Mouse (Mus musculus): ENCODE data around the gene Raly. TPM values are rescaled to one million over a fixed set of nuclear protein-coding genes. Genes with fewer than 3 reads are reported as not detected.

The Raly gene
- polyA plus RNA-seq, 2 experiments, result 65.0 to 385 TPM

- Histone ChIP-seq H3K9me3 (ENCODE audit: control insufficient read depth, low read length) (no peaks in the 10 kb centered on the region), H3K27ac (replicated peaks; ENCODE audit: low read depth, low read length) (no peak overlapping the region), H3K27me3 (ENCODE audit: control insufficient read depth, insufficient read depth, low read length) (no peaks in the 10 kb centered on the region), H3K9ac (ENCODE audit: low read depth, low read length, severe bottlenecking) (no peak overlapping the region), H3K4me3 (replicated peaks; ENCODE audit: low read length) (no peak overlapping the region), H3K36me3 (ENCODE audit: control insufficient read depth, insufficient read depth, low read length) (no peaks in the 10 kb centered on the region), H3K4me1 (ENCODE audit: control insufficient read depth, insufficient read depth, low read length) (0 out of 2 replicates have a peak, but pooled peaks cover 5% of the 10 kb centered on the region), H3K4me2 (replicated peaks; ENCODE audit: low read depth, low read length, severe bottlenecking) (no peak overlapping the region)
- no peak for TF ChIP-seq POLR2A (IDR thresholded peaks at IDR 0.05; ENCODE audit: borderline replicate concordance, extremely low read depth, insufficient read depth, insufficient read length)
- ATAC-seq (ENCODE audit: low FRiP score, low read depth) (no peak), DNase-seq (ENCODE audit: low spot score) (no peak)
- WGBS, result 69% methylated on average over 16 of the region's 17 CpGs
These were observed 7.8 kb upstream of the Raly start for GRCm38 (mm10) chr2:154782856-154783650.

GRCm38 (mm10) chr2:154785284-154785683 lies 5.6 kb upstream of the Raly start:
- Histone ChIP-seq H3K4me3 (replicated peaks; ENCODE audit: low read length) (no peak overlapping the region), H3K9ac (ENCODE audit: low read depth, low read length, severe bottlenecking) (no peak overlapping the region), H3K36me3 (ENCODE audit: control insufficient read depth, insufficient read depth, low read length) (no peaks in the 10 kb centered on the region), H3K27me3 (ENCODE audit: control insufficient read depth, insufficient read depth, low read length) (no peaks in the 10 kb centered on the region), H3K27ac (replicated peaks; ENCODE audit: low read depth, low read length) (no peak overlapping the region), H3K4me1 (ENCODE audit: control insufficient read depth, insufficient read depth, low read length) (peaks cover 10% of the 10 kb centered on the region; the same call in 1 of the 2 replicates), H3K4me2 (replicated peaks; ENCODE audit: low read depth, low read length, severe bottlenecking) (no peak overlapping the region), H3K9me3 (ENCODE audit: control insufficient read depth, low read length) (no peaks in the 10 kb centered on the region)
- DNase-seq (ENCODE audit: low spot score) (no peak), ATAC-seq (ENCODE audit: low FRiP score, low read depth) (no peak)
- WGBS, result 81% methylated on average over 3 of the region's 3 CpGs
- TF ChIP-seq POLR2A (IDR thresholded peaks at IDR 0.05; ENCODE audit: borderline replicate concordance, extremely low read depth, insufficient read depth, insufficient read length), result no peak

GRCm38 (mm10) chr2:154786187-154786586 lies 4.7 kb upstream of the Raly start:
- DNase-seq (ENCODE audit: low spot score) (no peak), ATAC-seq (ENCODE audit: low FRiP score, low read depth) (no peak)
- no peak overlapping the region for H3K9ac ChIP-seq (ENCODE audit: low read depth, low read length, severe bottlenecking)
- TF ChIP-seq POLR2A (IDR thresholded peaks at IDR 0.05; ENCODE audit: borderline replicate concordance, extremely low read depth, insufficient read depth, insufficient read length), result no peak
- H3K27ac ChIP-seq (replicated peaks; ENCODE audit: low read depth, low read length), result no peak overlapping the region
- 42% methylated on average over 3 of the region's 3 CpGs for WGBS
- no peaks in the 10 kb centered on the region for H3K36me3 ChIP-seq (ENCODE audit: control insufficient read depth, insufficient read depth, low read length)
- no peaks in the 10 kb centered on the region for H3K27me3 ChIP-seq (ENCODE audit: control insufficient read depth, insufficient read depth, low read length)
- no peak overlapping the region for H3K4me3 ChIP-seq (replicated peaks; ENCODE audit: low read length)
- H3K4me2 ChIP-seq (replicated peaks; ENCODE audit: low read depth, low read length, severe bottlenecking), result no peak overlapping the region
- peaks cover 10% of the 10 kb centered on the region; the same call in 1 of the 2 replicates for H3K4me1 ChIP-seq (ENCODE audit: control insufficient read depth, insufficient read depth, low read length)
- no peaks in the 10 kb centered on the region for H3K9me3 ChIP-seq (ENCODE audit: control insufficient read depth, low read length)

GRCm38 (mm10) chr2:154786776-154787175 lies 4.1 kb upstream of the Raly start:
- peaks cover 10% of the 10 kb centered on the region; the same call in 1 of the 2 replicates for H3K4me1 ChIP-seq (ENCODE audit: control insufficient read depth, insufficient read depth, low read length)
- no peak overlapping the region for H3K27ac ChIP-seq (replicated peaks; ENCODE audit: low read depth, low read length)
- 77% methylated on average over 11 of the region's 11 CpGs for WGBS
- H3K9ac ChIP-seq (ENCODE audit: low read depth, low read length, severe bottlenecking), result no peak overlapping the region
- TF ChIP-seq POLR2A (IDR thresholded peaks at IDR 0.05; ENCODE audit: borderline replicate concordance, extremely low read depth, insufficient read depth, insufficient read length), result no peak
- H3K27me3 ChIP-seq (ENCODE audit: control insufficient read depth, insufficient read depth, low read length), result no peaks in the 10 kb centered on the region
- H3K36me3 ChIP-seq (ENCODE audit: control insufficient read depth, insufficient read depth, low read length), result no peaks in the 10 kb centered on the region
- DNase-seq (ENCODE audit: low spot score) (no peak), ATAC-seq (ENCODE audit: low FRiP score, low read depth) (no peak)
- H3K9me3 ChIP-seq (ENCODE audit: control insufficient read depth, low read length), result no peaks in the 10 kb centered on the region
- H3K4me3 ChIP-seq (replicated peaks; ENCODE audit: low read length), result no peak overlapping the region
- no peak overlapping the region for H3K4me2 ChIP-seq (replicated peaks; ENCODE audit: low read depth, low read length, severe bottlenecking)

GRCm38 (mm10) chr2:154789381-154789780 lies 1.5 kb upstream of the Raly start:
- DNase-seq (ENCODE audit: low spot score) (no peak), ATAC-seq (ENCODE audit: low FRiP score, low read depth) (no peak)
- H3K36me3 ChIP-seq (ENCODE audit: control insufficient read depth, insufficient read depth, low read length), result no peaks in the 10 kb centered on the region
- no peak overlapping the region for H3K9ac ChIP-seq (ENCODE audit: low read depth, low read length, severe bottlenecking)
- no peak overlapping the region for H3K27ac ChIP-seq (replicated peaks; ENCODE audit: low read depth, low read length)
- H3K9me3 ChIP-seq (ENCODE audit: control insufficient read depth, low read length), result no peaks in the 10 kb centered on the region
- no peak overlapping the region for H3K4me3 ChIP-seq (replicated peaks; ENCODE audit: low read length)
- H3K4me1 ChIP-seq (ENCODE audit: control insufficient read depth, insufficient read depth, low read length), result peaks cover 30% of the 10 kb centered on the region
- TF ChIP-seq POLR2A (IDR thresholded peaks at IDR 0.05; ENCODE audit: borderline replicate concordance, extremely low read depth, insufficient read depth, insufficient read length), result no peak
- H3K4me2 ChIP-seq (replicated peaks; ENCODE audit: low read depth, low read length, severe bottlenecking), result no peak overlapping the region
- WGBS, result 77% methylated on average over 6 of the region's 6 CpGs
- no peaks in the 10 kb centered on the region for H3K27me3 ChIP-seq (ENCODE audit: control insufficient read depth, insufficient read depth, low read length)
